Mouse (Mus musculus) C2C12 (cell line): ENCODE measurements around the gene Ttll5.

Experiments
- CTCF ChIP-seq: IDR thresholded peaks from one replicate; pipeline ENCODE4 v1.5.1; 2011; ENCODE audit not compliant: control insufficient read depth, insufficient read depth, insufficient read length
- MAX ChIP-seq: IDR thresholded peaks from one replicate; pipeline ENCODE4 v1.6.1; 2011; ENCODE audit warnings: mild to moderate bottlenecking, control low read depth
- MYOG ChIP-seq: IDR thresholded peaks from one replicate; pipeline ENCODE4 v1.6.1; 2011; ENCODE audit not compliant: control insufficient read depth, insufficient read length; ENCODE audit errors: extremely low read depth
- USF1 ChIP-seq: IDR thresholded peaks from one replicate; pipeline ENCODE4 v1.6.1; 2011; ENCODE audit warnings: low read depth, mild to moderate bottlenecking, control low read depth, moderate library complexity

DNA sequence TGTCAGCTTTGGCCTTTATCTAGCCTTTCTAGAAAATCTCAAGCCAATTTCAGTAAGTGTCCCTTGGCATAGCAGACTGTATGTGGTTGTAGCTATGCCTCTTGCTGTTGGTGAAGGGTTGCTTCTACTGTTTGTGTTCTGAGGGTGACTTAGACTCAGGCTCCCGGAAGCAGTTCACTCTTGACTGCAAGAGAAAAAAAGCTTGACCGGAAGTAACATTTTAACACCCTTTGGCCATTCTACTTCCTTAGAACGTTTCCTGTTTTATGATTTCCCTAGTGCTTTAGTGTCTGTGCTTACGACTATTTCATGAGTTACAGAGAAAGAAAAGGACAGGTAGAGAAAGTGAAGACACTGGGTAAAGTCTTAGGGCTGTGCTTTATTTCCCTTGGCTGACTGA, 161.1 kb downstream of the Ttll5 start:
- no peak for TF ChIP-seq CTCF
- TF ChIP-seq MAX = no peak
- TF ChIP-seq USF1 = no peak
- no peak for TF ChIP-seq MYOG
